Mouse (Mus musculus) hindbrain, postnatal 0 days (tissue): ENCODE results near the gene Gm30191. TPM values are rescaled to one million over a fixed set of nuclear protein-coding genes. Genes with fewer than 3 reads are reported as not detected.

Experiments used
- ATAC-seq: fragments of 200-750 bp; cut with Nextera tagmentation; 2 replicates; pipeline ENCODE4 v1.8.0; 2017; ENCODE audit warnings: mild to moderate bottlenecking, moderate TSS enrichment, moderate library complexity
- DNase-seq: peaks from one replicate; pipeline ENCODE4 v3.0.0-alpha.2; 2015; ENCODE audit warnings: low spot score
- H3K27ac ChIP-seq: fragments of 300-500 bp; sonication (generic); 2 replicates; pipeline ENCODE4 v1.5.1; 2014; ENCODE audit warnings: mild to moderate bottlenecking
- H3K27me3 ChIP-seq: fragments of 300-500 bp; sonication (generic); 2 replicates; pipeline ENCODE4 v1.6.1; 2014; ENCODE audit warnings: low read length, mixed read lengths; ENCODE audit not compliant: insufficient read depth
- H3K36me3 ChIP-seq: fragments of 300-500 bp; sonication (generic); 2 replicates; pipeline ENCODE4 v1.6.1; 2014; ENCODE audit warnings: low read length, mixed read lengths; ENCODE audit not compliant: insufficient read depth
- H3K4me1 ChIP-seq: fragments of 300-500 bp; sonication (generic); 2 replicates; pipeline ENCODE4 v1.6.1; 2014; ENCODE audit warnings: antibody characterized with exemption, low read length, mixed read lengths; ENCODE audit not compliant: insufficient read depth
- H3K4me2 ChIP-seq: fragments of 300-500 bp; sonication (generic); 2 replicates; pipeline ENCODE4 v1.6.1; 2014; ENCODE audit warnings: low read depth, mild to moderate bottlenecking, low read length, moderate library complexity, mixed read lengths
- H3K4me3 ChIP-seq: fragments of 300-500 bp; sonication (generic); 2 replicates; pipeline ENCODE4 v1.5.1; 2014; ENCODE audit warnings: low read length
- H3K9ac ChIP-seq: fragments of 300-500 bp; sonication (generic); replicated peaks from 2 replicates; pipeline ENCODE4 v1.6.1; 2014; ENCODE audit warnings: mild to moderate bottlenecking, low read length, moderate library complexity, mixed read lengths
- H3K9me3 ChIP-seq: fragments of 300-500 bp; sonication (generic); 2 replicates; pipeline ENCODE4 v1.6.1; 2016; ENCODE audit warnings: low read length, mixed read lengths
- CTCF ChIP-seq: IDR thresholded peaks from 2 replicates; pipeline ENCODE4 v1.5.1; 2016; ENCODE audit warnings: antibody characterized with exemption, control low read depth, low read depth
- WGBS: fragments of 180-500 bp; shearing (Covaris S2); extraction: QIAGEN DNeasy Blood & Tissue Kit; methylation state at CpG from one replicate; pipeline ENCODE4 v1.1.7; 2014; 5-methylcytosine and 5-hydroxymethylcytosine counted together
- polyA plus RNA-seq: library from polyadenylated mRNA; unstranded; fragments of >200 nt; fragmentation: Nextera tagmentation; extraction: Ambion mirVana; gene quantifications from 2 replicates; pipeline ENCODE4 v1.2.1, GENCODE M21; 2015
- total RNA-seq: library from RNA; depleted of rRNA; stranded (reverse); fragments of >200 nt; gene quantifications from 2 replicates; pipeline ENCODE4 v1.2.3, GENCODE M21; 2014

The Gm30191 gene
- total and polyA plus RNA-seq, 2 experiments from 2014 or later = 0.79 TPM; not detected in 1

GRCm38 (mm10) chr4:134251241-134252130 is 4.8 kb downstream of the Gm30191 start:
- Histone ChIP-seq H3K27ac (peak overlapping the region; percentile 61), H3K9me3 (no peaks in the 10 kb centered on the region), H3K27me3 (peaks cover 15% of the 10 kb centered on the region), H3K4me1 (peaks cover 17% of the 10 kb centered on the region), H3K9ac (peak overlapping the region; percentile 64), H3K4me3 (peak overlapping the region; percentile 52), H3K4me2 (peak overlapping the region; percentile 68), H3K36me3 (no peaks in the 10 kb centered on the region)
- TF ChIP-seq CTCF = no peak
- peak; percentile 72 for ATAC-seq
- 2% methylated on average over 90 of the region's 91 CpGs for WGBS
- DNase-seq = peak; percentile 83

- peaks cover 15% of the 10 kb centered on the region for H3K27me3 ChIP-seq
- H3K4me1 ChIP-seq = peaks cover 17% of the 10 kb centered on the region
- WGBS = 14% methylated on average over 22 of the region's 22 CpGs
- H3K36me3 ChIP-seq = no peaks in the 10 kb centered on the region
- peak overlapping the region; percentile 68 for H3K4me2 ChIP-seq
- DNase-seq (peak; percentile 24), ATAC-seq (peak; percentile 6; the same call in 1 of the 2 replicates)
- peak overlapping the region; percentile 61; the same call in 1 of the 2 replicates for H3K27ac ChIP-seq
- no peak for TF ChIP-seq CTCF
- peak overlapping the region; percentile 64 for H3K9ac ChIP-seq
- H3K4me3 ChIP-seq = peak overlapping the region; percentile 52
- H3K9me3 ChIP-seq = no peaks in the 10 kb centered on the region
Measured at GRCm38 (mm10) chr4:134252131-134252910, 5.6 kb downstream of the Gm30191 start.

- Histone ChIP-seq H3K4me1 (peaks cover 17% of the 10 kb centered on the region), H3K9ac (no peak overlapping the region), H3K4me3 (peak overlapping the region; percentile 52), H3K36me3 (no peaks in the 10 kb centered on the region), H3K9me3 (no peaks in the 10 kb centered on the region), H3K4me2 (peak overlapping the region; percentile 68), H3K27me3 (peaks cover 15% of the 10 kb centered on the region), H3K27ac (peak overlapping the region; percentile 46; the same call in 1 of the 2 replicates)
- DNase-seq (no peak), ATAC-seq (no peak)
- no peak for TF ChIP-seq CTCF
- 18% methylated on average over 15 of the region's 15 CpGs for WGBS
Measured at GRCm38 (mm10) chr4:134252911-134253721, 6.4 kb downstream of the Gm30191 start.

- TF ChIP-seq CTCF = no peak
- H3K27me3 ChIP-seq = peaks cover 15% of the 10 kb centered on the region
- WGBS = 2% methylated on average over 13 of the region's 13 CpGs
- no peaks in the 10 kb centered on the region for H3K9me3 ChIP-seq
- peak; percentile 16 for DNase-seq
- peak within 1 kb of the TSS; percentile 36 for H3K4me2 ChIP-seq
- peaks cover 17% of the 10 kb centered on the region for H3K4me1 ChIP-seq
- H3K4me3 ChIP-seq = peak within 1 kb of the TSS; percentile 52
- no peak within 1 kb of the TSS for H3K9ac ChIP-seq
- peak within 1 kb of the TSS; percentile 46; the same call in 1 of the 2 replicates for H3K27ac ChIP-seq
- ATAC-seq = no peak
- no peaks in the 10 kb centered on the region for H3K36me3 ChIP-seq
Measured at GRCm38 (mm10) chr4:134253722-134254324, 7.1 kb downstream of the Gm30191 start, which contains the start of gene Grrp1. TSS of gene Grrp1 (minus strand) at chr4:134254106.

GRCm38 (mm10) chr4:134254835-134255234 is 8.1 kb downstream of the Gm30191 start:
- no peak for DNase-seq
- 45% methylated on average over 3 of the region's 3 CpGs for WGBS
- no peak for ATAC-seq
- Histone ChIP-seq H3K4me3 (no peak overlapping the region), H3K27me3 (peaks cover 15% of the 10 kb centered on the region), H3K4me1 (peaks cover 9% of the 10 kb centered on the region), H3K36me3 (no peaks in the 10 kb centered on the region), H3K9me3 (no peaks in the 10 kb centered on the region), H3K27ac (no peak overlapping the region), H3K9ac (no peak overlapping the region), H3K4me2 (no peak overlapping the region)
- no peak for TF ChIP-seq CTCF
